Comparison of ENCODE assay signal across 19 mouse cellular contexts in genomic region chr11:80168611-80169249, GRCm38 (mm10). TPM values are rescaled to one million over a fixed set of nuclear protein-coding genes. Genes with fewer than 3 reads are reported as not detected.
A peak's percentile ranks its signal among the peaks of the same experiment; 100 is the strongest.
DNase-seq lines count a peak whose midpoint lies in the region; ATAC-seq and TF ChIP-seq lines count a peak whose summit lies in the region.
"Had no signal": no experiment of that assay in that cellular context is flagged by ENCODE, and none has a peak within 500 bp of the region (broad histone marks: within the 10 kb centered on the region; RNA-seq: fewer than 3 reads in every experiment).

No protein-coding gene starts in this region.

- peak overlapping the region; percentile 41 for H3K27ac ChIP-seq in liver, embryonic 16.5 days (ENCODE audit: low read length)
- H3K27ac ChIP-seq in liver, embryonic 12.5 days, result no peak overlapping the region
- peak overlapping the region; percentile 75 for H3K27ac ChIP-seq in brown adipose tissue, adult 24 weeks (replicated peaks; ENCODE audit: low read depth, low read length)
- no peak overlapping the region for H3K27ac ChIP-seq in cerebellum, adult 2 months (ENCODE audit: insufficient read depth, low read length)
- H3K27ac ChIP-seq: forebrain, embryonic 15.5 days; heart, adult 2 months; hindbrain, embryonic 15.5 days; left cerebral cortex, adult 2 months; limb, embryonic 12.5 days had no signal

- no peak overlapping the region for H3K4me3 ChIP-seq in liver, embryonic 16.5 days (ENCODE audit: low read depth, low read length)
- H3K4me3 ChIP-seq in liver, embryonic 12.5 days, result no peak overlapping the region
- H3K4me3 ChIP-seq in brown adipose tissue, adult 24 weeks (ENCODE audit: insufficient read depth, low read depth, low read length), result no peak overlapping the region
- no peak overlapping the region for H3K4me3 ChIP-seq in cerebellum, adult 2 months (replicated peaks; ENCODE audit: insufficient read depth, low read depth, low read length)
- H3K4me3 ChIP-seq: forebrain, embryonic 15.5 days; heart, adult 2 months; hindbrain, embryonic 15.5 days; left cerebral cortex, adult 2 months; limb, embryonic 12.5 days had no signal

- TF ChIP-seq CTCF in cerebellum, adult 2 months (IDR thresholded peaks at IDR 0.05; ENCODE audit: borderline replicate concordance, insufficient read depth, low read depth, low read length), result no peak

- H3K36me3 ChIP-seq in liver, embryonic 16.5 days (ENCODE audit: control insufficient read depth, insufficient read depth), result no peaks in the 10 kb centered on the region; the same call in 1 of the 2 replicates
- H3K36me3 ChIP-seq in liver, embryonic 12.5 days, result no peaks in the 10 kb centered on the region; the same call in 1 of the 2 replicates
- H3K36me3 ChIP-seq: forebrain, embryonic 15.5 days; hindbrain, embryonic 15.5 days; limb, embryonic 12.5 days had no signal

- WGBS in liver, embryonic 16.5 days (ENCODE audit: insufficient replicate concordance), result 50% methylated on average over 4 of the region's 4 CpGs
- WGBS in liver, embryonic 12.5 days (ENCODE audit: insufficient replicate concordance), result 53% methylated on average over 4 of the region's 4 CpGs
- 76% methylated on average over 4 of the region's 4 CpGs for WGBS in cerebellum, adult 2 months

- H3K4me1 ChIP-seq in liver, embryonic 16.5 days (ENCODE audit: control insufficient read depth, low read depth, low read length), result peaks cover 4% of the 10 kb centered on the region; the same call in 1 of the 2 replicates
- no peaks in the 10 kb centered on the region for H3K4me1 ChIP-seq in liver, embryonic 12.5 days
- H3K4me1 ChIP-seq in brown adipose tissue, adult 24 weeks (ENCODE audit: control insufficient read depth, insufficient read depth, insufficient read length, low read length), result peaks cover 12% of the 10 kb centered on the region; the same call in 1 of the 2 replicates
- H3K4me1 ChIP-seq in cerebellum, adult 2 months (ENCODE audit: control insufficient read depth, insufficient read depth, low read length), result no peaks in the 10 kb centered on the region
- H3K4me1 ChIP-seq: forebrain, embryonic 15.5 days; hindbrain, embryonic 15.5 days; limb, embryonic 12.5 days had no signal

- H3K27me3 ChIP-seq in liver, embryonic 16.5 days (ENCODE audit: control insufficient read depth, insufficient read depth, low read depth, low read length), result no peaks in the 10 kb centered on the region
- peaks cover 7% of the 10 kb centered on the region; the same call in 1 of the 2 replicates for H3K27me3 ChIP-seq in liver, embryonic 12.5 days (replicated peaks)
- H3K27me3 ChIP-seq in cerebellum, adult 2 months (ENCODE audit: control insufficient read depth, insufficient read depth, low read length), result no peaks in the 10 kb centered on the region
- H3K27me3 ChIP-seq: forebrain, embryonic 15.5 days; hindbrain, embryonic 15.5 days; limb, embryonic 12.5 days had no signal

- no peak overlapping the region for H3K9ac ChIP-seq in liver, embryonic 16.5 days (ENCODE audit: low read depth, low read length)
- no peak overlapping the region for H3K9ac ChIP-seq in liver, embryonic 12.5 days
- H3K9ac ChIP-seq: forebrain, embryonic 15.5 days; hindbrain, embryonic 15.5 days; limb, embryonic 12.5 days; lung, embryonic 14.5 days had no signal

- no peak for TF ChIP-seq POLR2A in cerebellum, adult 2 months (IDR thresholded peaks at IDR 0.05; ENCODE audit: borderline replicate concordance, insufficient read depth, low read length)

- peak; percentile 48 for DNase-seq in ES-CJ7 (ENCODE audit: low read depth, low spot score)
- no peak for DNase-seq in adrenal gland, postnatal 36 days
- no peak for DNase-seq in gastrocnemius, postnatal 10 days
- no peak for DNase-seq in cerebellum, adult 2 months
- DNase-seq: cerebellum, adult 18-20 months; embryo, embryonic 11 days; heart, adult 2 months; heart, postnatal 10 days; kidney, adult 9 months; lung, embryonic 14.5 days had no signal

- ATAC-seq in liver, embryonic 16.5 days (ENCODE audit: low read depth), result no peak
- ATAC-seq in liver, embryonic 12.5 days, result no peak
- ATAC-seq in monocyte, adult 5-6 weeks (replicated peaks; ENCODE audit: insufficient number of reproducible peaks, low FRiP score, low TSS enrichment, poor library complexity, severe bottlenecking), result peak; percentile 81
- ATAC-seq: forebrain, embryonic 15.5 days had no signal

- no peak overlapping the region for H3K4me2 ChIP-seq in liver, embryonic 16.5 days (ENCODE audit: low read depth, low read length)
- H3K4me2 ChIP-seq in liver, embryonic 12.5 days, result no peak overlapping the region
- H3K4me2 ChIP-seq: forebrain, embryonic 15.5 days; hindbrain, embryonic 15.5 days; limb, embryonic 12.5 days; lung, embryonic 14.5 days; midbrain, embryonic 11.5 days had no signal

- no peaks in the 10 kb centered on the region for H3K9me3 ChIP-seq in liver, embryonic 16.5 days (replicated peaks; ENCODE audit: control insufficient read depth, low read length)
- no peaks in the 10 kb centered on the region for H3K9me3 ChIP-seq in liver, embryonic 12.5 days (replicated peaks)
- H3K9me3 ChIP-seq: forebrain, embryonic 15.5 days; hindbrain, embryonic 15.5 days; limb, embryonic 12.5 days had no signal

RNA-seq across cellular contexts. Expression of gene Adap2, which starts 14.8 kb away (rescaled TPM):
- 7.0 and 7.3 TPM in 2 replicates for polyA plus RNA-seq in liver, embryonic 16.5 days (2015; fragmentation: Nextera tagmentation; extraction: Ambion mirVana)
- polyA plus RNA-seq in liver, embryonic 12.5 days (2016; fragmentation: Nextera tagmentation; extraction: Ambion mirVana), result 2.7 and 2.8 TPM in 2 replicates
- polyA plus RNA-seq in brown adipose tissue, adult 24 weeks (2012; ENCODE audit: insufficient read depth, insufficient read length, missing spikeins), result 2.9 and 5.8 TPM in 2 replicates
- 6.7 to 11.8 TPM (median 8.7 TPM) in 3 replicates for total RNA-seq in monocyte, adult 5-6 weeks (2017)
- total RNA-seq in adrenal gland, postnatal 36 days (2021), result 10 to 100 TPM in 1 of 2 experiments, 1 to 10 TPM in 1; 9.6 to 10.3 TPM
- total RNA-seq in gastrocnemius, postnatal 10 days (2021), result 1 to 10 TPM; 6.9 to 9.3 TPM
- 3.7 and 4.1 TPM in 2 replicates for polyA plus RNA-seq in cerebellum, adult 2 months (2012; rRNA removed)

RNA-seq across cellular contexts. Expression of gene Rnf135, which starts 14.9 kb away (rescaled TPM):
- 4.8 and 5.4 TPM in 2 replicates for polyA plus RNA-seq in liver, embryonic 16.5 days (2015; fragmentation: Nextera tagmentation; extraction: Ambion mirVana)
- 4.2 and 5.0 TPM in 2 replicates for polyA plus RNA-seq in liver, embryonic 12.5 days (2016; fragmentation: Nextera tagmentation; extraction: Ambion mirVana)
- 4.2 and 4.3 TPM in 2 replicates for polyA plus RNA-seq in brown adipose tissue, adult 24 weeks (2012; ENCODE audit: insufficient read depth, insufficient read length, missing spikeins)
- 5.0 to 10.4 TPM (median 6.2 TPM) in 3 replicates for total RNA-seq in monocyte, adult 5-6 weeks (2017)
- 10 to 100 TPM in 1 of 2 experiments, 1 to 10 TPM in 1; 6.9 to 13.3 TPM for total RNA-seq in adrenal gland, postnatal 36 days (2021)
- total RNA-seq in gastrocnemius, postnatal 10 days (2021), result 1 to 10 TPM; 4.0 to 6.6 TPM
- polyA plus RNA-seq in cerebellum, adult 2 months (2012; rRNA removed), result 5.6 and 6.1 TPM in 2 replicates

RNA-seq across cellular contexts. Expression of gene Tefm, which starts 26.8 kb away (rescaled TPM):
- polyA plus RNA-seq in liver, embryonic 16.5 days (2015; fragmentation: Nextera tagmentation; extraction: Ambion mirVana), result 11.4 and 13.4 TPM in 2 replicates
- 18.2 and 22.4 TPM in 2 replicates for polyA plus RNA-seq in liver, embryonic 12.5 days (2016; fragmentation: Nextera tagmentation; extraction: Ambion mirVana)
- 35.2 and 39.9 TPM in 2 replicates for polyA plus RNA-seq in brown adipose tissue, adult 24 weeks (2012; ENCODE audit: insufficient read depth, insufficient read length, missing spikeins)
- 2.9 to 11.4 TPM (median 5.8 TPM) in 3 replicates for total RNA-seq in monocyte, adult 5-6 weeks (2017)
- 10 to 100 TPM; 11.0 to 19.0 TPM for total RNA-seq in adrenal gland, postnatal 36 days (2021)
- 10 to 100 TPM; 21.0 to 22.2 TPM for total RNA-seq in gastrocnemius, postnatal 10 days (2021)
- polyA plus RNA-seq in cerebellum, adult 2 months (2012; rRNA removed), result 8.1 and 9.8 TPM in 2 replicates

RNA-seq across cellular contexts. Expression of gene Rhot1, which starts 40.1 kb away (rescaled TPM):
- 19.6 and 20.2 TPM in 2 replicates for polyA plus RNA-seq in liver, embryonic 16.5 days (2015; fragmentation: Nextera tagmentation; extraction: Ambion mirVana)
- polyA plus RNA-seq in liver, embryonic 12.5 days (2016; fragmentation: Nextera tagmentation; extraction: Ambion mirVana), result 36.7 and 36.9 TPM in 2 replicates
- 40.7 and 54.8 TPM in 2 replicates for polyA plus RNA-seq in brown adipose tissue, adult 24 weeks (2012; ENCODE audit: insufficient read depth, insufficient read length, missing spikeins)
- total RNA-seq in monocyte, adult 5-6 weeks (2017), result 48.4 to 57.1 TPM (median 56.2 TPM) in 3 replicates
- total RNA-seq in adrenal gland, postnatal 36 days (2021), result 10 to 100 TPM; 68.9 to 86.2 TPM
- 10 to 100 TPM; 45.4 to 50.6 TPM for total RNA-seq in gastrocnemius, postnatal 10 days (2021)
- polyA plus RNA-seq in cerebellum, adult 2 months (2012; rRNA removed), result 59.2 and 60.6 TPM in 2 replicates

Comparison
In these comparisons a context has a peak if more than half of its experiments do, and no peak if none do; other contexts are left out.
1. H3K27ac ChIP-seq: peak in liver, embryonic 16.5 days (single experiment) and brown adipose tissue, adult 24 weeks (single experiment); none in liver, embryonic 12.5 days (single experiment) and cerebellum, adult 2 months (single experiment).